Mouse (Mus musculus) layer of hippocampus, adult 9-11 months (tissue): ENCODE data around the gene Klf2.

Experiments
- DNase-seq: peaks from one replicate; pipeline ENCODE4 v3.0.0; 2022

Gene Klf2

GRCm38 (mm10) chr8:72318801-72319322, at the start of gene Klf2:
Gene Klf2 (plus strand): TSS chr8:72319033.
- peak; percentile 92 for DNase-seq

- DNase-seq: no peak
These were observed 48.2 kb upstream of the Klf2 start for GRCm38 (mm10) chr8:72270606-72271005.

- DNase-seq: no peak
These were observed 47.7 kb upstream of the Klf2 start for GRCm38 (mm10) chr8:72271051-72271660.

GRCm38 (mm10) chr8:72271691-72272090, 47.1 kb upstream of the Klf2 start:
- DNase-seq: no peak

GRCm38 (mm10) chr8:72272361-72272760, 46.5 kb upstream of the Klf2 start:
- peak; percentile 79 for DNase-seq

- no peak for DNase-seq
These were observed 45.6 kb upstream of the Klf2 start for GRCm38 (mm10) chr8:72273111-72273770.

- no peak for DNase-seq
These were observed 45.0 kb upstream of the Klf2 start for GRCm38 (mm10) chr8:72273807-72274206.

- DNase-seq: no peak
These were observed 41.6 kb upstream of the Klf2 start for GRCm38 (mm10) chr8:72277244-72277643.

GRCm38 (mm10) chr8:72279151-72279550, 39.7 kb upstream of the Klf2 start:
- DNase-seq: no peak

GRCm38 (mm10) chr8:72281634-72282033, 37.2 kb upstream of the Klf2 start:
- peak; percentile 35 for DNase-seq

GRCm38 (mm10) chr8:72285285-72285684, 33.5 kb upstream of the Klf2 start:
- no peak for DNase-seq

GRCm38 (mm10) chr8:72289051-72289450, 29.8 kb upstream of the Klf2 start:
- DNase-seq: no peak

GRCm38 (mm10) chr8:72291104-72291503, 27.7 kb upstream of the Klf2 start:
- DNase-seq: no peak

- no peak for DNase-seq
These were observed 25.5 kb upstream of the Klf2 start for GRCm38 (mm10) chr8:72293309-72293708.

GRCm38 (mm10) chr8:72295125-72295524, 23.7 kb upstream of the Klf2 start:
- no peak for DNase-seq

- DNase-seq: peak; percentile 82
These were observed 23.2 kb upstream of the Klf2 start for GRCm38 (mm10) chr8:72295679-72296078.

- no peak for DNase-seq
These were observed 22.3 kb upstream of the Klf2 start for GRCm38 (mm10) chr8:72296561-72296960.

GRCm38 (mm10) chr8:72298928-72299327, 19.9 kb upstream of the Klf2 start:
- DNase-seq: no peak

- no peak for DNase-seq
These were observed 18.0 kb upstream of the Klf2 start for GRCm38 (mm10) chr8:72300654-72301400.

GRCm38 (mm10) chr8:72301497-72301896, 17.3 kb upstream of the Klf2 start:
- DNase-seq: no peak

- DNase-seq: no peak
These were observed 15.7 kb upstream of the Klf2 start for GRCm38 (mm10) chr8:72302986-72303612.

- DNase-seq: no peak
These were observed 15.2 kb upstream of the Klf2 start for GRCm38 (mm10) chr8:72303633-72304032.

GRCm38 (mm10) chr8:72305210-72305905, 13.5 kb upstream of the Klf2 start, which contains the start of gene Gm10282:
Gene Gm10282 (minus strand): TSS chr8:72305260.
- DNase-seq: no peak
